Mouse (Mus musculus) midbrain, embryonic 14.5 days (tissue): Measurements from ENCODE around the gene Cul3. TPM values are rescaled to one million over a fixed set of nuclear protein-coding genes. Genes with fewer than 3 reads are reported as not detected.
A peak's percentile ranks its signal among the peaks of the same experiment; 100 is the strongest.

Experiments used
- ATAC-seq: fragments of 200-750 bp; cut with Nextera tagmentation; 2 replicates; pipeline ENCODE4 v1.8.0; 2017; ENCODE audit warnings: moderate number of reproducible peaks, moderate library complexity; ENCODE audit not compliant: low FRiP score, low TSS enrichment
- DNase-seq: peaks from one replicate; pipeline ENCODE4 v3.0.0-alpha.2; 2015
- H3K27ac ChIP-seq: fragments of 300-500 bp; sonication (generic); replicated peaks from 2 replicates; pipeline ENCODE4 v1.5.1; 2014; ENCODE audit warnings: mild to moderate bottlenecking, low read depth, low read length, moderate library complexity
- H3K27me3 ChIP-seq: fragments of 300-500 bp; sonication (generic); 2 replicates; pipeline ENCODE4 v1.6.1; 2014; ENCODE audit warnings: low read length, control low read depth, mixed read lengths; ENCODE audit not compliant: control insufficient read depth, insufficient read depth
- H3K36me3 ChIP-seq: fragments of 300-500 bp; sonication (generic); 2 replicates; pipeline ENCODE4 v1.6.1; 2014; ENCODE audit warnings: low read length, control low read depth; ENCODE audit not compliant: control insufficient read depth, insufficient read depth
- H3K4me1 ChIP-seq: fragments of 300-500 bp; sonication (generic); 2 replicates; pipeline ENCODE4 v1.6.1; 2014; ENCODE audit warnings: mild to moderate bottlenecking, antibody characterized with exemption, low read length, control low read depth; ENCODE audit not compliant: control insufficient read depth, insufficient read depth
- H3K4me2 ChIP-seq: fragments of 300-500 bp; sonication (generic); 2 replicates; pipeline ENCODE4 v1.6.1; 2014; ENCODE audit warnings: mild to moderate bottlenecking, low read length, moderate library complexity
- H3K4me3 ChIP-seq: fragments of 300-500 bp; sonication (generic); replicated peaks from 2 replicates; pipeline ENCODE4 v1.5.1; 2014; ENCODE audit warnings: low read depth, low read length
- H3K9ac ChIP-seq: fragments of 300-500 bp; sonication (generic); replicated peaks from 2 replicates; pipeline ENCODE4 v1.6.1; 2014; ENCODE audit warnings: mild to moderate bottlenecking, low read length, moderate library complexity
- H3K9me3 ChIP-seq: fragments of 300-500 bp; sonication (generic); 2 replicates; pipeline ENCODE4 v1.6.1; 2016; ENCODE audit warnings: low read length, control low read depth, mixed read lengths; ENCODE audit not compliant: control insufficient read depth
- WGBS: fragments of 180-500 bp; shearing (Covaris S2); extraction: QIAGEN DNeasy Blood & Tissue Kit; methylation state at CpG from one replicate; pipeline ENCODE4 v1.1.7; 2014; 5-methylcytosine and 5-hydroxymethylcytosine counted together
- polyA plus RNA-seq: library from polyadenylated mRNA; unstranded; fragments of >200 nt; fragmentation: Nextera tagmentation; extraction: Ambion mirVana; gene quantifications from 2 replicates; pipeline ENCODE4 v1.2.1, GENCODE M21; 2014

Cul3 gene
- polyA plus RNA-seq, 1 experiment from 2014 or later = 62.5 TPM

DNA sequence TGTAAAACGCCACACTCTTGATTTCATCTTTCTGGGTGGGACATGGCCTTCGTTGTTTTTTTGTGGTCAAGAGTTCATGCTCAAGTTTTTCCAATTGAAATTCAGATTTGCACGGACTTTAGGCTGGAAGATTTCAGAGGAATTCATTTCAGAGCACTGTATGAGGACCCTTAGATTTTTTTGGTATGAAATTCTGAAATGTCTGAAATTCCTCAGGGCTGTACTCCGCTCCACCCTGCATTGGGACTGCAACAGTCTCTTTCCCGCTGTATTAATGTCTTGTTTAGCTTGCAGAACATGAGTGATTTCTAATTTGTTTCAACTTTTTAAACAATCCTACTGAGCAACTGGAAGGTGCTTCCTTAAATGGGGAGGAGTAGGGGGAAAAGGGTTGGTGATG lies 90.0 kb downstream of the Cul3 start:
- Histone ChIP-seq H3K27ac (no peak overlapping the region), H3K9ac (no peak overlapping the region), H3K36me3 (no peaks in the 10 kb centered on the region), H3K4me3 (no peak overlapping the region), H3K4me2 (no peak overlapping the region), H3K9me3 (no peaks in the 10 kb centered on the region), H3K27me3 (no peaks in the 10 kb centered on the region), H3K4me1 (no peaks in the 10 kb centered on the region)
- DNase-seq = no peak
- no peak for ATAC-seq
- WGBS = 93% methylated on average over 5 of the region's 5 CpGs

DNA sequence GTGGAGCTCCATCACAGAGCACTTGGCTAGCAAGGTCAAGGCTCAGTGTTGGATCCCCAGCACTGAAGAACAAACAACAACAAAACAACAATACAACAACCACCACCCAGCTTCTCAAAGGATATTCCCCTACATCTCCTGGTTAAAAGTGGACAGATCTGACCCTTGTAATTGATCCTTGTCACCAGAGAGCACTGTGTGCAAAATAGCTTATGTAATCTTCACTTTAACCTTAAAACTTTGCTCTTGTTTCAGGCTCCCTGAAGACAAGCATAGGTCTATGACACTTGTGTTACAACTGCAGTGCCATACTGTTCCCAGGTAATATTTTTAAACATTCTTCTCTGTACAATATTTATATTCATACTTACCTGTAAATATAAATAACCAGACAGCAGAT lies 93.1 kb downstream of the Cul3 start:
- no peaks in the 10 kb centered on the region for H3K27me3 ChIP-seq
- no peak overlapping the region for H3K4me3 ChIP-seq
- ATAC-seq (no peak), DNase-seq (no peak)
- no peaks in the 10 kb centered on the region for H3K36me3 ChIP-seq
- H3K9me3 ChIP-seq = no peaks in the 10 kb centered on the region
- no peak overlapping the region for H3K27ac ChIP-seq
- H3K4me2 ChIP-seq = no peak overlapping the region
- H3K4me1 ChIP-seq = no peaks in the 10 kb centered on the region
- H3K9ac ChIP-seq = no peak overlapping the region

DNA sequence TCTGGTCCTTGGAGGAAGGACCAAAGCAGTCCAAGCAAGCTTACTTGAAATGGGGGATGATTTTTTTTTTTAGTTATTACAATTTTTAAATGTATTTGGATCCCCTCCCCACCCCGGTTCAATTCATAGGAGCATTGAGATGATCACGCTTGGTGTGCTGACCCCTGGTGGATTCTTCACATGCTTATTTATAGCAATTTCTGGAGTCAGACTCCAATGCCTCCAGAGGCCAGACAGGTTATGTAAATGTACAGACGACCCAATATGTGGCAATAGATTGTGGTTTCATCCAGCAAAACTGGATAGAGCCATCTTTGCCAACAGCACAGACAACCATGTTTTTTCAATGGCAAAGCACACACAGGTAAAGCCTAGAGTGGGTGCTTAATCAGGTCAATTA lies 96.2 kb downstream of the Cul3 start:
- Histone ChIP-seq H3K4me1 (0 out of 2 replicates have a peak, but pooled peaks cover 3% of the 10 kb centered on the region), H3K9me3 (no peaks in the 10 kb centered on the region), H3K4me2 (no peak overlapping the region), H3K27me3 (no peaks in the 10 kb centered on the region), H3K36me3 (no peaks in the 10 kb centered on the region), H3K4me3 (no peak overlapping the region), H3K9ac (no peak overlapping the region), H3K27ac (no peak overlapping the region)
- WGBS = 72% methylated on average over 3 of the region's 3 CpGs
- no peak for DNase-seq
- ATAC-seq = no peak

DNA sequence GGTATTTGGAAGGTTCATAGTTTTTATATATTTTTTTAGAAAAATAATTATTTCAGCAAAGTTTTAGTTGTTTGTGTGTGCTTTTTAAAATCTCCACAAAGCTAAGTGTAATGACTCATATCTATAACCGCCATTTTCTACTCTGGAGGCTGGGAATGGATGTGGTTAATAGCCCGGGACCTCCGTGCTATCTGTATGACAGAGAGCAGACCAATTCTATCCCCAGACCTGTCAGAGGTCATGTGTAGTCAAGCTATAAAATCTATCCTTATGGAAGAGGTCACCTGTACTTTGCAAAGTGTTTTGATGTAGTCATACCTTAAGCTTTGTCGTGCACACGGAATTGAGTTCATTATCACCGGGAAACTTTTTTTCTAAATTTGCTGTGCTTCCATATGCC lies 98.7 kb downstream of the Cul3 start:
- H3K9me3 ChIP-seq = no peaks in the 10 kb centered on the region
- 0 out of 2 replicates have a peak, but pooled peaks cover 3% of the 10 kb centered on the region for H3K4me1 ChIP-seq
- H3K4me3 ChIP-seq = no peak overlapping the region
- no peak overlapping the region for H3K4me2 ChIP-seq
- no peaks in the 10 kb centered on the region for H3K27me3 ChIP-seq
- no peak overlapping the region for H3K27ac ChIP-seq
- WGBS = 97% methylated on average over 6 of the region's 6 CpGs
- no peaks in the 10 kb centered on the region for H3K36me3 ChIP-seq
- no peak for DNase-seq
- no peak overlapping the region for H3K9ac ChIP-seq
- ATAC-seq = no peak

DNA sequence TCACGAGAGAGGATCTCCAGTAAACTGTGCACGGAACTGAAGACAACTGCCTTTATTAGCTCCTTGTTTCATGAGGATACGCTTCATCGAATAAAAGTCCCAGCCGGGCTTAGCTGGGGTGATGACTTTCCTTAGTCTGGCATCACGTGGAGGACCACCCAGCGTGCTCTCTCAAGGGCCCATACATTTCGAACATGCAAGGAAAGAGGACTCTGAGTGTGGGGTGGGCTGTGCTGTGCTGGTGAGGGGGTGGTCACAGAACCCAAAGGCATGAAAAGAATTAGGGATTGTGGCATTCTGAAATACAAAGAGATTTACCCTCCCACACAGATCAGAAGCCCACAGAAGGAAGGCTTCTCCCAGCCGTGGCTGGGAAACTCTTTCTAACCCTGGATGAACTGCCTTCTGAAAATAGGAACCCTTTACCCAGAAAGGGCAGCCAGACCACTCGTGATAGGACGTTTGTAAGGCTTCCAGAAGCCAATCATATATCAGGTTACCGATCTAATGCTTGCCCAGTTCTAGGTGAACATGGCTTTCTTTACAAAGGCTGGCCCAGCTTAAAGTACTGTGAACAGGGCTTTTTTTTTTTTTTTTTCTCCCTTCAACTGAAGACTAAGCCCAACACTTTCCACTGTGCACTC lies 100.1 kb downstream of the Cul3 start:
- Histone ChIP-seq H3K4me1 (0 out of 2 replicates have a peak, but pooled peaks cover 3% of the 10 kb centered on the region), H3K4me3 (no peak overlapping the region), H3K9ac (no peak overlapping the region), H3K4me2 (peak overlapping the region; percentile 4; the same call in 1 of the 2 replicates), H3K27ac (no peak overlapping the region), H3K27me3 (no peaks in the 10 kb centered on the region), H3K36me3 (no peaks in the 10 kb centered on the region), H3K9me3 (no peaks in the 10 kb centered on the region)
- 8% methylated on average over 12 of the region's 12 CpGs for WGBS
- ATAC-seq (no peak), DNase-seq (no peak)

DNA sequence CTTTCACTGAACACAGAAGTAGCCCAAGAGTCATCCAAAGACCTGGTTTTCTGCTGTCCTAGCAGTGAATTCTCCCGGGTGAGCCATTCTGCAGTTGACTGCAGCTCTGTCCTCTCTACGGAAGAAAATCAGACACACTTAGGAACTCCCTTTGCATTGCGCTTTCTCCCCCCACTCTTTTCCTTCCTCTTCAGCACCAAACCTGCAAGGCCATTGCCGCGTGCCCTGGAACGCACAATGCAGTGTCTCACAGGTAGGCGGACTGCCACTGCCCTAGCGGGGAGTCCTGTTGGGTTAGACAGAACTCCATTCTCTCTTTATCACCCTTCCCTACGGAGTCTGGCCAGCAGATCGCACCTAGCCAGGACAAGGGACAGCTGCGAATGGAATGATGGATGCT lies 100.8 kb downstream of the Cul3 start:
- Histone ChIP-seq H3K4me3 (no peak overlapping the region), H3K27me3 (no peaks in the 10 kb centered on the region), H3K4me1 (0 out of 2 replicates have a peak, but pooled peaks cover 3% of the 10 kb centered on the region), H3K4me2 (no peak overlapping the region), H3K9me3 (no peaks in the 10 kb centered on the region), H3K9ac (no peak overlapping the region), H3K36me3 (no peaks in the 10 kb centered on the region), H3K27ac (no peak overlapping the region)
- DNase-seq (no peak), ATAC-seq (no peak)
- WGBS = 69% methylated on average over 11 of the region's 11 CpGs

DNA sequence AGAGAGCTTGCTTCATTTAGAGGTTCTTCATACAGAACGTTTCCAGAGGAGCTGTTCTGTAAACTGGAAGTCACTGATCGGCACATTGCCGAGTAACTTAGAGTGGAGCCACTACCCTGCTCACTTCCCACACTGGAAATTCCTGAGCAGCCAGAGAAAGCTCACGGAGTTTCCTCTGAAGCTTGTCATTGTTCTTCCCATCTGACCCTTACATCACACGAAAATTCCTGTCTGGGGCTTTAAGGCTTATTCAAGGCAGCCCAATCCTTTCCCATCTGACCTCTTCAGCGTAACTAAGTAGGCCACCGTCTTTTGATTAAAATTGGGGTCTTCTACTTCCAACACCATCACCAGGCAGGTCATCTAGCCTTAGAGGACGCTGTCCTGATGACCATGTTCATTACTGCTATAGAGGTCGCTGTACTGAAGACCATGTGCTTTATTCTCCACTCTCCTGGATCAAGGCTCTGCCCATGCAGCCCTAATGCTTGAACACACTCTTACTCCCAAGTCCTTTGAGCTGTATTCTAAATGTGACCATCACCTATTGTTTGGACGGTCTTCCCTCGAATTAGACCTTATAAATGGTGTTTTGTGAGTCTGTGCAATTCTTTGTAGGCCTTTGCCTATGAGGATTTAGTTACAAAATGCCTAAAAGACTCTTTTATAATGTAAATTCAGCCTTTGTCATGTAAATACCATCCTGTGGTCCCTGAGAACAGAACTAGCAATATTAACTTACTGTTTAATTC lies 103.2 kb downstream of the Cul3 start:
- Histone ChIP-seq H3K27ac (no peak overlapping the region), H3K4me2 (no peak overlapping the region), H3K36me3 (no peaks in the 10 kb centered on the region), H3K9me3 (no peaks in the 10 kb centered on the region), H3K27me3 (no peaks in the 10 kb centered on the region), H3K4me3 (no peak overlapping the region), H3K4me1 (0 out of 2 replicates have a peak, but pooled peaks cover 3% of the 10 kb centered on the region), H3K9ac (no peak overlapping the region)
- ATAC-seq (no peak), DNase-seq (no peak)
- WGBS = 36% methylated on average over 11 of the region's 11 CpGs

DNA sequence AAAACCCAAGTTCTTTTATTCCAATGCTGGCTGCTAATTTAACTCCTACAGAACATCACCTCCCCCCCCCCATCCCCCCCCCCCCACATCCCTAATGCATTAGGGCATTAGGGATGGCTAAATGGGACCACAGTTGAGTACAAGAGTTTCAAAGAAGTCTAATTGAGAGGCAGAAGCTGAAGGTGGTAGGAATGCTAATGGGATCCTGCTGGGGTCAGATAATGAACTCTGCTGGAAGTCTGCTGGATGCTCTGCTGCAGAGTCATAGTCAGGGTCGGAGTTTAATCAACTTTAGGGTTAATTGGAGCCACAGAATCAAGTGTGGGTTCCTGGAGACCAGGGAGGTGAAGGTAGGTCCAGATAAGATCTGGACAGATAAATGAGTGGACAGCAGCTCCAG lies 104.2 kb downstream of the Cul3 start:
- H3K27ac ChIP-seq = no peak overlapping the region
- ATAC-seq = no peak
- H3K4me2 ChIP-seq = no peak overlapping the region
- 0 out of 2 replicates have a peak, but pooled peaks cover 3% of the 10 kb centered on the region for H3K4me1 ChIP-seq
- 8% methylated on average over 1 of the region's 1 CpGs for WGBS
- H3K4me3 ChIP-seq = no peak overlapping the region
- no peaks in the 10 kb centered on the region for H3K36me3 ChIP-seq
- no peaks in the 10 kb centered on the region for H3K9me3 ChIP-seq
- no peaks in the 10 kb centered on the region for H3K27me3 ChIP-seq
- H3K9ac ChIP-seq = no peak overlapping the region
- no peak for DNase-seq

DNA sequence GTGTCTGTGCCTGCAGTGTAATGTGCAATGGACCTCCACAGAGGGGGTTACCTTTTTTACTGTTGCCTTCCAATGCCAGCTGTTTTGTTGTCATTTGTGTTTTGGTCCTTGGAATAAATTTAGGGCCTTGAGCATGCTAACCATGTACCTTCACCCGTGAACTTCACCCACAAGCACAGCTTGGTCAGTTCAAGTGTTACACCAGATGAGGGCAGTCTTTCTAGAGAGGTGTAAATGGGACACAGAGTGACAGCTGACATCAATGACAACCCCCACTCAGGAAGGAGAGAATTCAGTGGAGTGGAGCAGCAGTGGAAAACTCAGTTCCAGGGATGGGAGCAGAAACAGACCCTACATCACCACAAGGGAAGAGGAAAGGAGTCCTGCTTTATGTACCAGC lies 109.7 kb downstream of the Cul3 start:
- Histone ChIP-seq H3K9me3 (no peaks in the 10 kb centered on the region), H3K36me3 (no peaks in the 10 kb centered on the region), H3K4me3 (no peak overlapping the region), H3K27ac (no peak overlapping the region), H3K27me3 (no peaks in the 10 kb centered on the region), H3K4me2 (no peak overlapping the region), H3K9ac (no peak overlapping the region), H3K4me1 (no peaks in the 10 kb centered on the region)
- WGBS = 65% methylated on average over 1 of the region's 1 CpGs
- DNase-seq (no peak), ATAC-seq (no peak)
